Mouse (Mus musculus) midbrain, embryonic 12.5 days (tissue): ENCODE data around the gene Kcp. TPM values are rescaled to one million over a fixed set of nuclear protein-coding genes. Genes with fewer than 3 reads are reported as not detected.

Source experiments
- ATAC-seq: fragments of 200-750 bp; cut with Nextera tagmentation; 2 replicates; pipeline ENCODE4 v1.8.0; 2017; ENCODE audit warnings: low read depth, moderate TSS enrichment, moderate library complexity; ENCODE audit not compliant: low FRiP score
- H3K27ac ChIP-seq: fragments of 300-500 bp; sonication (generic); replicated peaks from 2 replicates; pipeline ENCODE4 v1.5.1; 2016; ENCODE audit warnings: mild to moderate bottlenecking
- H3K27me3 ChIP-seq: fragments of 300-500 bp; sonication (generic); 2 replicates; pipeline ENCODE4 v1.6.1; 2016; ENCODE audit warnings: mild to moderate bottlenecking
- H3K36me3 ChIP-seq: fragments of 300-500 bp; sonication (generic); 2 replicates; pipeline ENCODE4 v1.6.1; 2016
- H3K4me1 ChIP-seq: fragments of 300-500 bp; sonication (generic); 2 replicates; pipeline ENCODE4 v1.6.1; 2016
- H3K4me2 ChIP-seq: fragments of 300-500 bp; sonication (generic); replicated peaks from 2 replicates; pipeline ENCODE4 v1.6.1; 2016; ENCODE audit warnings: mild to moderate bottlenecking, moderate library complexity
- H3K4me3 ChIP-seq: fragments of 300-500 bp; sonication (generic); 2 replicates; pipeline ENCODE4 v1.5.1; 2016; ENCODE audit warnings: mild to moderate bottlenecking
- H3K9ac ChIP-seq: fragments of 300-500 bp; sonication (generic); replicated peaks from 2 replicates; pipeline ENCODE4 v1.6.1; 2016; ENCODE audit warnings: mild to moderate bottlenecking, moderate library complexity
- H3K9me3 ChIP-seq: fragments of 300-500 bp; sonication (generic); 2 replicates; pipeline ENCODE4 v1.6.1; 2016; ENCODE audit warnings: mild to moderate bottlenecking
- WGBS: fragments of 180-500 bp; shearing (Covaris S2); methylation state at CpG from one replicate; pipeline ENCODE4 v1.1.7; 2016; 5-methylcytosine and 5-hydroxymethylcytosine counted together
- polyA plus RNA-seq: library from polyadenylated mRNA; unstranded; fragments of >200 nt; fragmentation: Nextera tagmentation; extraction: Ambion mirVana; gene quantifications from 2 replicates; pipeline ENCODE4 v1.2.1, GENCODE M21; 2016

Gene Kcp
- polyA plus RNA-seq: 13.7 and 17.2 TPM in 2 replicates

GRCm38 (mm10) chr6:29507447-29508309 lies at the start of gene Kcp:
Gene Kcp (minus strand): TSS chr6:29507952.
- H3K4me2 ChIP-seq: peak within 1 kb of the TSS; percentile 66
- H3K27ac ChIP-seq: no peak within 1 kb of the TSS
- no peaks in the 10 kb centered on the region for H3K9me3 ChIP-seq
- no peak within 1 kb of the TSS; the same call in 1 of the 2 replicates for H3K9ac ChIP-seq
- peak within 1 kb of the TSS; percentile 52 for H3K4me3 ChIP-seq
- 2% methylated on average over 47 of the region's 47 CpGs for WGBS
- peaks cover 13% of the 10 kb centered on the region for H3K4me1 ChIP-seq
- no peaks in the 10 kb centered on the region for H3K36me3 ChIP-seq
- ATAC-seq: peak; percentile 49
- H3K27me3 ChIP-seq: peaks cover 56% of the 10 kb centered on the region

GRCm38 (mm10) chr6:29557112-29557511 lies 49.4 kb upstream of the Kcp start:
- Histone ChIP-seq H3K9me3 (no peaks in the 10 kb centered on the region), H3K36me3 (peaks cover 85% of the 10 kb centered on the region), H3K9ac (no peak overlapping the region), H3K27me3 (no peaks in the 10 kb centered on the region), H3K4me2 (no peak overlapping the region), H3K4me3 (no peak overlapping the region), H3K27ac (no peak overlapping the region), H3K4me1 (no peaks in the 10 kb centered on the region)
- ATAC-seq: no peak
- WGBS: 96% methylated on average over 2 of the region's 2 CpGs

- no peak overlapping the region for H3K9ac ChIP-seq
- no peak overlapping the region for H3K4me2 ChIP-seq
- H3K36me3 ChIP-seq: peaks cover 83% of the 10 kb centered on the region
- WGBS: 90% methylated on average over 2 of the region's 2 CpGs
- no peaks in the 10 kb centered on the region for H3K27me3 ChIP-seq
- H3K4me1 ChIP-seq: no peaks in the 10 kb centered on the region
- H3K9me3 ChIP-seq: no peaks in the 10 kb centered on the region
- H3K27ac ChIP-seq: no peak overlapping the region
- H3K4me3 ChIP-seq: no peak overlapping the region
- no peak for ATAC-seq
These were observed 44.8 kb upstream of the Kcp start for GRCm38 (mm10) chr6:29552526-29552925.

- no peak for ATAC-seq
- Histone ChIP-seq H3K4me2 (no peak overlapping the region), H3K36me3 (peaks cover 84% of the 10 kb centered on the region), H3K27ac (no peak overlapping the region), H3K4me3 (no peak overlapping the region), H3K27me3 (no peaks in the 10 kb centered on the region), H3K9me3 (no peaks in the 10 kb centered on the region), H3K4me1 (no peaks in the 10 kb centered on the region), H3K9ac (no peak overlapping the region)
- WGBS: 95% methylated on average over 1 of the region's 1 CpGs
These were observed 40.3 kb upstream of the Kcp start for GRCm38 (mm10) chr6:29548086-29548485.

- H3K9ac ChIP-seq: no peak overlapping the region
- ATAC-seq: no peak
- H3K27me3 ChIP-seq: no peaks in the 10 kb centered on the region
- H3K36me3 ChIP-seq: peaks cover 84% of the 10 kb centered on the region
- H3K9me3 ChIP-seq: no peaks in the 10 kb centered on the region
- H3K4me1 ChIP-seq: no peaks in the 10 kb centered on the region
- no peak overlapping the region for H3K4me2 ChIP-seq
- H3K27ac ChIP-seq: no peak overlapping the region
- no peak overlapping the region for H3K4me3 ChIP-seq
These were observed 39.8 kb upstream of the Kcp start for GRCm38 (mm10) chr6:29547582-29547981.

GRCm38 (mm10) chr6:29545611-29546010 lies 37.9 kb upstream of the Kcp start:
- no peak overlapping the region for H3K9ac ChIP-seq
- H3K4me3 ChIP-seq: no peak overlapping the region
- no peak for ATAC-seq
- WGBS: 96% methylated on average over 2 of the region's 2 CpGs
- no peaks in the 10 kb centered on the region for H3K27me3 ChIP-seq
- H3K36me3 ChIP-seq: peaks cover 82% of the 10 kb centered on the region
- H3K4me1 ChIP-seq: no peaks in the 10 kb centered on the region
- no peak overlapping the region for H3K4me2 ChIP-seq
- no peaks in the 10 kb centered on the region for H3K9me3 ChIP-seq
- H3K27ac ChIP-seq: no peak overlapping the region

GRCm38 (mm10) chr6:29540956-29541355 lies 33.2 kb upstream of the Kcp start:
- Histone ChIP-seq H3K27ac (no peak overlapping the region), H3K4me3 (no peak overlapping the region), H3K36me3 (peaks cover 64% of the 10 kb centered on the region), H3K4me1 (no peaks in the 10 kb centered on the region), H3K9ac (no peak overlapping the region), H3K9me3 (no peaks in the 10 kb centered on the region), H3K4me2 (no peak overlapping the region), H3K27me3 (no peaks in the 10 kb centered on the region)
- no peak for ATAC-seq
- 100% methylated on average over 1 of the region's 1 CpGs for WGBS

GRCm38 (mm10) chr6:29540223-29540622 lies 32.5 kb upstream of the Kcp start:
- Histone ChIP-seq H3K9me3 (no peaks in the 10 kb centered on the region), H3K4me3 (no peak overlapping the region), H3K36me3 (peaks cover 57% of the 10 kb centered on the region), H3K27ac (no peak overlapping the region), H3K4me2 (no peak overlapping the region), H3K9ac (no peak overlapping the region), H3K27me3 (no peaks in the 10 kb centered on the region), H3K4me1 (no peaks in the 10 kb centered on the region)
- 75% methylated on average over 6 of the region's 6 CpGs for WGBS
- ATAC-seq: no peak

- 95% methylated on average over 8 of the region's 8 CpGs for WGBS
- no peak overlapping the region for H3K4me3 ChIP-seq
- H3K9ac ChIP-seq: no peak overlapping the region
- no peak for ATAC-seq
- H3K4me2 ChIP-seq: no peak overlapping the region
- no peaks in the 10 kb centered on the region for H3K9me3 ChIP-seq
- H3K4me1 ChIP-seq: no peaks in the 10 kb centered on the region
- H3K27ac ChIP-seq: no peak overlapping the region
- no peaks in the 10 kb centered on the region for H3K27me3 ChIP-seq
- H3K36me3 ChIP-seq: peaks cover 50% of the 10 kb centered on the region
These were observed 31.8 kb upstream of the Kcp start for GRCm38 (mm10) chr6:29539502-29539901.

- Histone ChIP-seq H3K36me3 (peaks cover 33% of the 10 kb centered on the region), H3K27me3 (no peaks in the 10 kb centered on the region)
- WGBS: 81% methylated on average over 3 of the region's 3 CpGs
These were observed 29.5 kb upstream of the Kcp start for GRCm38 (mm10) chr6:29537221-29537620.

GRCm38 (mm10) chr6:29536651-29537193 lies 29.0 kb upstream of the Kcp start:
- H3K27me3 ChIP-seq: no peaks in the 10 kb centered on the region
- no peaks in the 10 kb centered on the region for H3K9me3 ChIP-seq
- no peak overlapping the region for H3K27ac ChIP-seq
- no peak for ATAC-seq
- H3K4me1 ChIP-seq: no peaks in the 10 kb centered on the region
- H3K4me3 ChIP-seq: no peak overlapping the region
- no peak overlapping the region for H3K9ac ChIP-seq
- WGBS: 75% methylated on average over 4 of the region's 4 CpGs
- H3K36me3 ChIP-seq: peaks cover 28% of the 10 kb centered on the region
- H3K4me2 ChIP-seq: no peak overlapping the region

More at GRCm38 (mm10) chr6:29537221-29537620, 29.5 kb upstream of the Kcp start:
- H3K9me3 ChIP-seq: no peaks in the 10 kb centered on the region
- no peak overlapping the region for H3K4me3 ChIP-seq
- H3K4me1 ChIP-seq: no peaks in the 10 kb centered on the region
- ATAC-seq: no peak
- H3K9ac ChIP-seq: no peak overlapping the region
- no peak overlapping the region for H3K4me2 ChIP-seq
- H3K27ac ChIP-seq: no peak overlapping the region

GRCm38 (mm10) chr6:29535316-29535715 lies 27.6 kb upstream of the Kcp start:
- no peak overlapping the region for H3K27ac ChIP-seq
- no peaks in the 10 kb centered on the region for H3K9me3 ChIP-seq
- WGBS: 85% methylated on average over 6 of the region's 6 CpGs
- no peaks in the 10 kb centered on the region for H3K4me1 ChIP-seq
- H3K9ac ChIP-seq: no peak overlapping the region
- no peak overlapping the region for H3K4me3 ChIP-seq
- H3K4me2 ChIP-seq: no peak overlapping the region
- peaks cover 12% of the 10 kb centered on the region for H3K27me3 ChIP-seq
- no peak for ATAC-seq
- H3K36me3 ChIP-seq: peaks cover 17% of the 10 kb centered on the region
